Mouse (Mus musculus): ENCODE data around the gene Plch2.
A peak's percentile ranks its signal among the peaks of the same experiment; 100 is the strongest.
"Not testable (repeated sequence)": the region's sequence is repeated elsewhere in the genome, so short reads cannot be mapped to it uniquely, and the experiment has no call there.

Gene Plch2

DNA sequence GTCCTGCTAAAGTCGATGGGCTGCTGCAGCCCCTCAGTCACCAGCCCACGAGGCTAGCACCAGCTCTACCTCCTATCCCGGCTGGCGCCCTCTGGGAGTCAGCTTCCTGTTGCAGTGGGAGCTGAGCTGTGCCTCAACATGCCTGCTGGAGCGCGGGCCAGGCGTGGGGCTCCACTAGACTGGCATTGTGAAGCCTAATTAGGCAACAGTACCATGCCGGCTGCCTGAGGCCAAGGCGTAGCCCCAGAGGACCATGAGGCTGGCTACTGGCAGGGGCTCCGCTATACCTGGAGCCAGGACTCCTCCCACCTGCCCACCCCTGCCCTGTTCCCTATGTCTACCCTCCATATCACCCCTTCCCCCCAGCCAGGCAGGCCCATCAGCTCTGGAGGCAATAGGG, at the start of gene Plch2:
Plch2 (minus strand) TSS at position 61 of the 400 bp plus-strand sequence.
- no peak for DNase-seq (ENCODE audit: low read depth)

DNA sequence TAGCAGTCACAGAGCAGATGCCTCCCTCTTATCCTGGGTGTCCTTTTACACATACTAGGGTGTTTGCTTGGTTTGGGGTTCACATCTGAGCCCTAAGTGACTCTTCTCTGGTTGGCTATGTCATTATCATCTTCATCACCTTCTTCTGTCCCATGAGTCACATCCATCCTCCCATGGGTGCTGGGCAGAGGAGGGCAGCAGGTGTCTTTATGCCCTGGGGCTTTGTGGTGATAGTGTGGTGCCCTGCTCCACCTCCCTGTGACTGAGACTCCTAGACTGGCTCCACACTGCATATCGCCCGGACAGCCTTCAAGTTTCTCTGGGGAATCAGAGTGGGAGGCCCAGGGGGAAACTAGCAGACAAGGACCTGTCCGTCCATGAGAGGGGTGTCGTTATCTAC, 42.0 kb upstream of the Plch2 start:
- DNase-seq (ENCODE audit: low read depth): no peak

DNA sequence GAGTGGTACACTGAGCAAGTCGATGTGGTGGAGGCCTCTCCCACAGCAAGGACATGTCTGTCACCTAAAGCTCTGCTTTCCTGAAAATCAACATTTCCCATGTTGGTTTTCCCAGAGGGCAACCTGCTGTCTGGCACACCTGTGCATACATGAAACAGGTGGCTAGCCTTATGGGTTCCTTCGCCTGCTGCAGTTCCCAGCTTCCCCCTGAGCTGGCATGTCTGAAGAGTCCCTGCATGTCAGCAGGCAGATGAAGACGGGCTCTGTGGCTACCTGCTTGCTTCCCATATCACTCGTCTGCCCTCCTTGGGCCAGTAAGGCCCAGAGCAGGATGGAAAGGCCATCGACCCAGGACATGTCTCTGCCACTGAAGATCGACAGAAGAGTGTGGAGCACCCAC, 40.9 kb upstream of the Plch2 start:
- no peak for DNase-seq (ENCODE audit: low read depth)

DNA sequence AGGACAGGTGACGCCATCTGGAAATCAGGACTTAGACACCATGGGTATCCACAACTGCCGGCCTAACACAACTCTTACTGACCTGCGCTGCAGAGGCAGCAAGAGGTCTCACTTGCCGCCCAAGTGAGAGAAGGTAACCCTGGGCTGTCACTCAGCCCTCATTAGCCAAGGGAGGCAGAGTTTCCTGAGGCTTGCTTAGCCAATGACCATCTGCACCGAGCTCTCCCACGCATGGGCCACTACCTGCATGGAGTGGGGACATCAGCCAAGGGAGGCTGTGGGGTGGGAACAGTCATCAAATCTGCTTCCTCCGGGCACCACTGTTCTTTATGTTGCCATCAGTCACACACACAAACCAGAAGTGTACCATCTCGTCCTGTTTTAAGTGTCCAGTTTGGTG, 39.4 kb upstream of the Plch2 start:
- no peak for DNase-seq (ENCODE audit: low read depth)

DNA sequence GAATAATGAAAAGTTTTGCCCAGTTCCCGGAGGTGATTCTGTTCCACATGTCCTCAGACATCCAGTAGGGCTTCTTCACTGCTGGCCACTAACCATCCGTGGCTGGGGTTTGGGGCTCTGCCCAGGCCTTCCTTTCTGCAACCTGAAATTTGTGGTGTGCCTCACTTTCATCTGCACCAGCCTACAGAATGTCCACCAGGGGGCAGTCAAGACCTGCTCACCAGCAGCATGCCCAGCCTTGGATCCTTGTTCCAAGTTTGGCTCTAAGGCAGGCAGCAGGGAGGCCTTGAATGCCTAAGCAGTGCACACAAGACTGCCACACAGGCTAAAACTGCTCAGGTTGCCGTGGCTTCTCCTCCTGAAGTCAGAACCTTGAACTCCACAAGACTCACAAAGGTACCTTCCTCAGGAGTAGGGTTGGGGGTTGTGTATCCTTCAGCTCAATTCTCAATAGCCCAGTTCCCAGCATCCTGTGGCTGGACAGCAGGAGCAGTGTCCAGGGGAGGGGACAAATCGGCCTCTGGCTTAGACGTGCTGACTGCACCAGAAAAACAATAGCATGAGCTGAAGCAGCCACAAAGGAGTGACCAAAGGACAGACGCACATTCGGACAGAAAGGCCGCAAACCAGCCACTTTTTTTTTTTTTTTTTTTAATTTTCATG, 38.8 kb upstream of the Plch2 start:
- DNase-seq (ENCODE audit: low read depth): peak; percentile 68

DNA sequence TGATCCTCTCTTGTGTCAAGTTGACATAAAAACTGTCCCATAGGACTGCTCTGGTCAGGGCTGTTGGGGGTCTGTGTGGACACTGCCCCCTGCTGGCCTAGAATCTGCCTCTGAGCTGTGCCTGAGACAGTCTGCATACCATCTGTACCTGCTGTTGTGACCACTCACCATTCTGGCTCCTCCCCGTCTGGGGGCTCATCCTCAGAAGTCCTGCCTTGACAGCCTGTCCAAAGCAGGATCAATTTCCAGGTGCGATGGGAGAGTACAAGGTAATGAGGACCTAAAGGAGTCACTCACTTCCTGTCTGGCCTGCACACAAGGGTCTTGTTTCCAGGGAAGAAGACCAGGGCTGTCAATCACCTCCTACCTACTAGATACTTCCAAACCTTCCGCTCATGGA, 38.0 kb upstream of the Plch2 start:
- DNase-seq (ENCODE audit: low read depth): peak; percentile 42

DNA sequence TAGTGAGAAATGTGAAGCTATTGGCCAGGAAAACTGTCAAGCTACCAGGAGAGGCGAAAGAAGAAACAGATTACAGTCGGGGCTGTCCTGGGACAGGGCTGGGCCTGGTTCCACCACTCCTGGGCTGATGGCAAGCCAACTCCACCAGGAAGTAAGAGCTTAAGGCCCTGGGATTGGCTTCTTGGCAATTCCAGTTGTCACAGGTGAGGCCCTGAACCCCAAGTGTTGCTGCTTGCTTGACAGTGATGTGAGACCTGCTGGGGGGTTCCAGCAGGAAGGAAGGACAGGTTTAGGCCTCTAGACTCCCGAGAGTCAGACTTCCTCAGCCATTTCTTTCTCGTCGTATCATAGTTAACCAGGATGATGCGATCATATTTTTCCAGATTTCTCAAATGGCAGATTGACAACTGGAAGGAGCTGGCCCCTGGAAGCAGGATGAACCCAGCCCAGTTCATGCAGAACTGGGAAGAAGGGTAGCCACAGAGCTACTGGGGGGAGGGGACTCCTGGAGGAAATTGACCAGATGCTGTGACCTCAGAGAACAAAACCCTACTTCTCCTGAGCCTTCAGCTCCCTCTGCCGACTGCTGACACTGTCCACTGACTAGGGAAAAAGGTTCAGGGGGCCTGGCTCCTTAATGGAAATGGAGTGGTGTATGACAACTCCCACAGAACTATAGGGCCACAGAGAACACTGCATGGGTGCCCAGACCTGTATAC, 37.0 kb upstream of the Plch2 start:
- no peak for DNase-seq (ENCODE audit: low read depth)

DNA sequence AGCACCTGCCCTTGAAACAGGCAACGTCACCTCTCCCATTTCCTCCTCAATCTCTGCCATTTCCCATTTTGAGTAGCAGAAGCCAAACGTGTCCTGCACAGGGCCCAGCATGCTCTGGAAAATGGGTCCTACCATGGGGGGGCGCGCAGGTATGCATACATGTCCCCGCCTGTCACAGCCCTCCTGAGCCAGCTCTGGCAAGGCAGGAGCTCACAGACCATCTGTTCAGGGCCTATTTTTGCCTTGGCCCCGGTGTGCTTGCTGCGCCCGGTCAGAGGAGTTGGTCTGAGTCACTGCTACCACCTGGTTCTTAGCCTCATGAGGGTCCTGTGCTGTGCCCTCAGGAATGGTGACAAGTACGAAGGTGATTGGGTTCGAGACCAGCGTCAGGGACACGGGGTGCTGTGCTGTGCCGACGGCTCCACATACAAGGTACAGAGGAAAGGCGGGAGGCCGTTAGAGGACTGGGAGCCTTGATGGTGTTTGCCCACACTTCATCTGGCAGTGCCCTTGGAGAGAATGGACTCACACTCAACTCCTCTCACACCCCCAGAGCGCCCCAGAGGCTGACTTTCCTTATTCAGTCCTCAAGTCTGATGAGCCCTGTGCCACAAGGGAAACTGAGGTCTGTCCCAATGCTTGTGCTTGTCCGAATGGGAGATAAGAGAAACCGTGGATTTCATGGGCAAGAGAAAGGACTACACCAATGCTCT, 36.3 kb upstream of the Plch2 start:
- no peak for DNase-seq (ENCODE audit: low read depth)

DNA sequence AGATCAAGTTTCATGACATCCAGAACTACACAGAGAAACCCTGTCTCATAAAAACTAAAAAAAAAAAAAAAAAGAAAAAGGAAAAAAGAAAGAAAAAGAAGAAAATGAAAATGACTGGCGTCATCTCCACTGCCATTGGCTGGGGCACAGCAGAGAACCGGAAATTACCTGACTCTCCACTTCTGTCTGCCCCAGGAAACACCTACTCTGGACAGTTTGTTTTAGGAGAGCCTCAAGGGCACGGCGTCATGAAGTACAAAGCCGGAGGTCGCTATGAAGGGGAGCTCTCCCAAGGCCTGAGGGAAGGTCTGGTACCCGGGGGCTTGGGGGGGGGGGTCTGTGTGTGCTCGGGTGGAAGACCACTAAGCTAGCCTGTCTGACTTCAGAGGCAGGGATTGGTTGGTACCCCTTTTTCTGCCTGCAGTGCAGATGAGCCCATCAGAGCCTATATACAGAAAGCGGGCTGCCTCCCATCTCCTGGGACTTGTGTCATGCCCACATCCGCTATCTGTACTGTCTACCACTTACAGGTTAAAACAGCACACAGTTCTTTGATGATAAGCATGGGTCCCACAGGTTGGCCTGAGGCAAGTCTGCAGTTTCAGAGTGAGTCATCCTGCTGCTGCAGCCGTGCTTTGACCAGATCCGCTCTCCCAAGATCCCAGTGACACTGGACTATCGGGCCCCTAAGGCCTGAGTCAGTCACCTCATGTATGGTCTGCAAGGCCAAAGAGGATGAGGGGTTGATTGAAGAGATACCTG, 34.3 kb upstream of the Plch2 start:
- no peak for DNase-seq (ENCODE audit: low read depth)

DNA sequence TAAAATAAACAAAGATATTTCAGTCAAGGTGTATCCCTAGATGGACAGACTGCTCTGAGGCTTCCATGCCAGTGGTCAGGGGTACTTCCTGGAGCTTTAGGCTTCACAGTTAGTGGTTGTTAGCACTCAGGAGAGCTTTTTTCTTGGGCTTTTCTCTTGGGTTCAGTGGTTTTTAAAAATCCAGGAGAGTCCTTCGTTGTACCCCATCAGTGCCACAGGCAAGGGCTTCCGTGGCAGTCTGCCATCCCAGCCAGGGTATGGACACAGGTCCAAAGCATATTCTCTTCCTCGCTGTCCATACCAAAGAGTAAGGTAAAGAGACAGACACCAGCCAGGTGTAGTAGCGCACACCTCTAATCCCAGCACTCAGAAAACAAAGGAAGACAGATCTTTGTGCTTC, 33.6 kb upstream of the Plch2 start:
- DNase-seq (ENCODE audit: low read depth): no peak

DNA sequence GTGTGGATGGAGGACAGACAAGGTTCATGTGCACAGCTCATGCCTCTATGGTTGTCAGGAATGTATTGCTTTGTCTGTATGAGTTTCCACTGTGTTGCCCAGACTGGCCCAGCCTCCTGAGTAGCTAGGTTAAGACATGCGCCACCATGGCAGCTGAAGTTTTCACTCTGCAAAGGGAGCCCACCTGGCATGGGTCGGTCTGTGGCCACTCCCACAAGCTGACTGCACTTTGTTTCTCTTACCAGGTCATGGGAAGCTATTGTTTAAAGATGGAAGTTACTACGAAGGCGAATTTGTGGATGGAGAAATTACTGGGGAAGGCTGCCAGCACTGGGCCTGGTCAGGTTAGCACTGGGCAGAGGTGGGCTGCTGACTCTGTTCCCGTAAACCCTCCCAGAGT, 32.7 kb upstream of the Plch2 start:
- no peak for DNase-seq (ENCODE audit: low read depth)

DNA sequence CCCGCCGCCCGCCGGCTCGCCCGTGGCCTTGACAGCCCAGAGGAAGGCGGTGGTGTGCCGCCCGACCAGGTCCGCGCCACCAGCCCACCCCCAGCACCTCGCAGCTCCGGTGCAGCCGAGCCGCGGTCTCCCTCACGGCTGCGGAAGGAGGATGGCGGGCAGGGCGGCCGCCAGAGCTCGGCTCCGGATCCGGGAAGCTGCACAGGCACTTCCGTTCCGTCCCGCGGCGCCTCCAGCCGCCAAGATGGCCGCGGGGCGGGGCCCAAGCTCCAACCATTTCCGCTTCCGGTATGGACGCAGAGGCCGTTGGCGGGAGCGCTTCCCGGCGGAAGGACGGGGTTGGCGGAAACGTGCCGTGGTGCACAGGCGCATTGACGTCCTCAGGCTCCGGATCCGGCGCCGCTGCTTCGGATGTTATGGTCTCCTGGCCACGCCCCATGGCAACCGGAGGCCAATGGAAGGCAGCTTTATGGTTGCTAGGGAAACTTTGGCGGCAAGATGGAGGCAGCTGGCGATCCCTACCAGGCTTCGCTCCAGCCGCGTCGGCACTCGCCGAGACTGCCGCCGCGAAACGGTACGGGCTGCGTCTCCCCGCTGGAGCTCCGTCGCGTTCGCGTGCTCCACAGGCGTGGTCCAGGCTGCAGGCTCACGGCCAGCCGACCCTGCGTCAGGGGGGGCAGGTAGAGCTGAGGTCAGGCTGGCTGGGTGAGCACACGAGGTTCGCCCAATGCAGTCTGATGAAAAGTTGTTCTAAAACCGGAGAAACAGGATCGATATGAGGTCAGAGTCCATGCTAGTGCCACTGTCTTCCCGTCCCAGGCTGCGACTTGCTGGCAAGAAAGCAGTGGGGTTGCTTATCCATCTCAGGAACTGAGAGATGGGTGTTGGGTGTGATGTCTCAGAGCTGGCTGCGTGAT, 29.8 kb upstream of the Plch2 start, which contains the start of the genes Rer1 and Morn1:
Rer1 (minus strand) TSS at position 275 of the 917 bp plus-strand sequence.
Morn1 (plus strand) TSS at position 470 of the 917 bp plus-strand sequence.
- DNase-seq (ENCODE audit: low read depth): peak; percentile 99

DNA sequence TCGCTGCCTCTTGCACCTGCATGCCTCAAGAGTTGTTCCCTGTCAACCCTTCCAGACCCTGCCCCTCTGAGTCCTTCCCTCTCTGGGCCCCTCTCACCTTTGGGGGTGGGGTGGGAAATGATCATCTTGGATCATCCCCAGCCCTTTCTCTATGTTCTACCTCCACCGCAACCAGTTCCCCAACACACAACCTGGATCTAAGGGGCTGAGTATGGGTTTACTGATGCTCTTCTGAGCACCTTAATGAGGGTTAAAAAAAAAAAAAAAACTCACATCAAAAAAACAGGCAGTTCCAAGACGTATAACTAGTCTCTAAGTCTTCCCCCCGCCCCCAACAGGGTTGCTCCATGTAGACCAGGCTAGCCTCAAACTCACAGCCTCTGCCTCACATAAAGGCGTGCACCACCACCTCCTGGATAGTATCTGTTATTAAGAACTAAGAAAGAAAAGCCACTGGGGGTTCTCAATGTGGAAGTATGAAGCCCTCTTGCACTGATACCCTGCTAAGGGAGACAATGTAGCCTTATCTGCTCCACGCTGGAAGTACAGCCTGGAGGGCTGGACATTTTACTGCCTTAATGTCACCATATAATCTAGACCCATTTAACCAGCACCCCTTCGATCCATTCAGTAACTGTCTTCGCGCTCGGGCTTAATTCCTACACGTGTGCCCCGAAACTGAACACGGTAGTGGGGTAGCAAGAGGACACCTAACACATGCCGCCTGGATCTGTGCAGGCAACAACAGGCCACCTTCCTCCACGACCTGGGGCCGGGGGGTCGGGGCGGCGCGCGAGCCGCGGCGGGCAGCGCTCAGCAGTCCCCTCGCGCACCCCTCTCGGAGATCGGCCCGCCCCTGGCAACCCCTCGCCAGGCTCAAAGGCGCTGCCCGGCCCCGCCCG, 28.9 kb upstream of the Plch2 start:
- DNase-seq (ENCODE audit: low read depth): peak; percentile 29

DNA sequence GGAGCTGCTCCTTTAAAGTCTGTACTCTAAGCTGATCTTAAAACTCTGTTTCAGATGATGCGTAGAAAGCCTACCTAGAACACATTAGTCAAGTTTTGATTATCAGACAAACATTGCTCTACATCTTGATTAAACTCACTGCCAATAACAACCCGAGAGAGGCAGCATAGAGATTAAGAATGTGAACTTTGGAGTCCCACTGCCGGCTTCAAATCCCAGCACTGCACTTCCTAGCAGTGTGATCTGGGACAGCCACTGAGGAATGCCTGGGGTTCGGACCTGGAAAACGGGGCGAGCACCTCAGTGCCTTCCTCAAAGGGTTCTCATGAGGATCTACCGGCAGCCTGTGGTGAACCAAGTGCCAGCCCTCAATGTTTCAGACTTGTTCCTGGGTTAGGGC, 27.8 kb upstream of the Plch2 start:
- DNase-seq (ENCODE audit: low read depth): no peak

DNA sequence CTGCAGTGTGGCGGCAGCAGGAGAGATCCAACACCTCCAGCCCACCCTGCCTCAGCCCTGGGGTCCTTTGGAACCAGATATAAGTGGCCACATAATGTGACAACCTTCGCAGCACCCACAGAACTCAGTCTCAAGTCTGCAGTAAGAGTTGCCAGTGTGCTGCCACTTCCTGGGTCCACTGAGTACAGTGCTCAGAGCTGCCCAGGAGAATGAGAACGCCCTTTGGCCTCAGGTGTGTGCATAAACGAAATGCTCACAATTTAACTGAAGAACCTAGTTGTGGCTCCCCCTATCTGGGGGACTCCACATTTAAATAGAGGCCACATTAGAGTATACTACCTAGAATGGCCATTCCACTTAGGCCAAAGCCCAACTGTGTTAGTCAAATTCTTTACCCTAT, 27.0 kb upstream of the Plch2 start:
- DNase-seq (ENCODE audit: low read depth): no peak

DNA sequence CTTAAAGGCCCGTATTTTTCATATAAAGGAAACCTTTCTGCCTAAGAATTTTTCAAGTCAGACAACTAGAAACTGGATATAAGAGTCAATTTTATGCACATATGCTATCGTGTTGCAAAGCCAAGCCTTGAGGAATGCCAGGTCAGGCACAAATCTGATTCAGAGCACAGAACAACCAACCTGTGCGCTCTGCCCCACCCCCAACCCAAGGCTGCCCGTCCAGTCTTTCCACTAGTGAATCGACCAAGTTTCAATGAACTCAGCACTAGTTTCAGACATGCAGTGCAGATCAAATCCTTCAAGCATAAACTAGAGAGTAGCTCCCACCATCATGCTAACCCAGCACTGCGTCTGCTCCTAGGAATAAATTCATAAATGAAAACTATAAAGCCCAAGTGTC, 23.1 kb upstream of the Plch2 start:
- DNase-seq (ENCODE audit: low read depth): no peak

DNA sequence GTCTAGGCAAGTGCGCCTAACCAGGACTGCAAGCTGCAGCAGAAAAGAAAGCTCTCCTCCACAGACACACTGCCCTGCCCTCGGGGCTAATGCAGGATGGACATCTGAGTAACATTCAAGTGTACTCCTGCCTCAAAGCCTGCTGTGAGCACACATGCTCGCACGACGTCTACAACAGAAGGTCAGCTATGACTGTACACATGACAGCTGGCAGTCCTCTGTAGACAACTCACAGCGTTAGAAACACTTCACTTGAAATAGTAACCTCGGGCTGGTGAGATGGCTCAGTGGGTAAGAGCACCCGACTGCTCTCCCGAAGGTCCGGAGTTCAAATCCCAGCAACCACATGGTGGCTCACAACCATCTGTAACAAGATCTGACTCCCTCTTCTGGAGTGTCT, 22.2 kb upstream of the Plch2 start:
- not testable (repeated sequence) for DNase-seq (ENCODE audit: low read depth)

DNA sequence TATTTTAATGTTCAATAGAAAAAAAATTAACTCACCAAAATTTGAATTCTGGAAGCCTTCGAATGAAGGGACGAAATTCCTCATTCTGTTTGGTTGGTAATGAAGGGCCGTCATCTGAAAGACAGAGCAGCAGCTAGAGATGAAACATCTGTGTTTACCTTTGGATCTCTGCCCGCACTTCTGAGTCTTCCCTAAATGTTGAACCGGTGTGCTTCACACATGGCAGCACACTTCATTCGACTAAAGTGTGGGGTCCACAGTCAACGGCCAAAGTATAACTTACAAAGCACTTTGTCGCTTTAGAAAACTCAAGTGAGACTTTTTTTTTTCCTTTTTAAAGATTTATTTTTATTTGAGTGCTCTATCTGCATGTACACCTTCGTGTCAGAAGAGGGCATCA, 20.1 kb upstream of the Plch2 start:
- no peak for DNase-seq (ENCODE audit: low read depth)

DNA sequence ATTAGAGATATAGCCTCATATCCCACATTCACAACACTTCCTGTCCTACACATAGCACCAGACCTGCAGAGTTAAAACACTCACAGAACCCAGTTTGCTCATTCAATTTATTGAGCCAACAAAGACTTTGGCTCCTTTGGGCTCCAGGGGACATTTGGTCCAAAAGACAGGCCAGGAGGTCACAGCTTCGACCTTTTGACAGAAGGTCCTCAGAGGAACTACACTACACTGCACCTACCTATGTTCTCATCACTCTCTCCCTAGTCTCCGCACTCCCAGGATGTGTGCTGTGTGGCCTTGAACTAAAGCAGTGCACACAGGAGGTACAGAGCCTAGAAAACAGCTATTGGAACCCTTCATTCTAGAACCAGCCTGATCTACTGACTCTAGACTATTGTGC, 19.2 kb upstream of the Plch2 start:
- DNase-seq (ENCODE audit: low read depth): no peak

DNA sequence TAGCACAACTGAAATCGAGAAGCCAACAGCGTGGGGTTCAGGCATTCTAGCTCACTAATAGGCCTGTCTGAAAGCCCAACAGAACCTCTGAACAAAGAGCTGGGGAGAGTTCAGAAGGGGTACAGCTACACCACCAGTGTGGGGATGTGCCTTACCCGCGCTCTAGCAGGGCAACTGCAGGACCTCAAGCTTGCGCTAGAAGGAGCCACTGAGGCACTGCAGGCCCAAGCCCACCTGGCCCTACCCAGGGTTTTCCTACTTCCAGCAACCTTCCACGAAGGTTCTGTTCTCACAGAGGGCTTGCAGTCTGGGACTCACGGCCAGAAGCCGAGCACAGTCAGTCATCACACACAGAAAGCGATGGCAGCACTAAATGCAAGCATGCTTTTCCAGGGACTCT, 18.6 kb upstream of the Plch2 start:
- DNase-seq (ENCODE audit: low read depth): no peak
